Mouse (Mus musculus) embryonic facial prominence, embryonic 11.5 days (tissue): Measurements from ENCODE around the gene Brd7. TPM values are rescaled to one million over a fixed set of nuclear protein-coding genes. Genes with fewer than 3 reads are reported as not detected.

Experiments
- ATAC-seq: fragments of 200-750 bp; cut with Nextera tagmentation; replicated peaks from 2 replicates; pipeline ENCODE4 v1.8.0; 2017; ENCODE audit warnings: low read depth; ENCODE audit not compliant: insufficient number of reproducible peaks, low FRiP score, low TSS enrichment
- DNase-seq: peaks from one replicate; pipeline ENCODE4 v3.0.0-alpha.2; 2015; ENCODE audit warnings: low spot score
- H3K27ac ChIP-seq: fragments of 300-500 bp; sonication (generic); replicated peaks from 2 replicates; pipeline ENCODE4 v1.5.1; 2014; ENCODE audit warnings: mild to moderate bottlenecking, low read depth, low read length, control low read depth
- H3K27me3 ChIP-seq: fragments of 300-500 bp; sonication (generic); 2 replicates; pipeline ENCODE4 v1.6.1; 2014; ENCODE audit warnings: mild to moderate bottlenecking, low read length, moderate library complexity, mixed read lengths; ENCODE audit not compliant: control insufficient read depth, insufficient read depth
- H3K36me3 ChIP-seq: fragments of 300-500 bp; sonication (generic); replicated peaks from 2 replicates; pipeline ENCODE4 v1.6.1; 2014; ENCODE audit warnings: low read depth, mild to moderate bottlenecking, low read length, moderate library complexity, mixed read lengths; ENCODE audit not compliant: control insufficient read depth, insufficient read depth
- H3K4me1 ChIP-seq: fragments of 300-500 bp; sonication (generic); 2 replicates; pipeline ENCODE4 v1.6.1; 2014; ENCODE audit warnings: low read length, mixed read lengths; ENCODE audit not compliant: control insufficient read depth, insufficient read depth
- H3K4me2 ChIP-seq: fragments of 300-500 bp; sonication (generic); 2 replicates; pipeline ENCODE4 v1.6.1; 2014; ENCODE audit warnings: low read depth, mild to moderate bottlenecking, control low read depth, low read length, moderate library complexity
- H3K4me3 ChIP-seq: fragments of 300-500 bp; sonication (generic); 2 replicates; pipeline ENCODE4 v1.5.1; 2014; ENCODE audit warnings: low read depth, low read length, control low read depth
- H3K9ac ChIP-seq: fragments of 300-500 bp; sonication (generic); replicated peaks from 2 replicates; pipeline ENCODE4 v1.6.1; 2014; ENCODE audit warnings: mild to moderate bottlenecking, control low read depth, low read length
- H3K9me3 ChIP-seq: fragments of 300-500 bp; sonication (generic); replicated peaks from 2 replicates; pipeline ENCODE4 v1.6.1; 2016; ENCODE audit warnings: mild to moderate bottlenecking, low read length, inconsistent platforms, mixed read lengths; ENCODE audit not compliant: control insufficient read depth
- WGBS: fragments of 180-500 bp; shearing (Covaris S2); extraction: QIAGEN DNeasy Blood & Tissue Kit; methylation state at CpG from one replicate; pipeline ENCODE4 v1.1.7; 2014; 5-methylcytosine and 5-hydroxymethylcytosine counted together
- polyA plus RNA-seq: library from polyadenylated mRNA; unstranded; fragments of >200 nt; fragmentation: Nextera tagmentation; extraction: Ambion mirVana; gene quantifications from 2 replicates; pipeline ENCODE4 v1.2.1, GENCODE M21; 2014

The Brd7 gene
- 81.2 and 90.7 TPM in 2 replicates for polyA plus RNA-seq

- peak within 1 kb of the TSS; percentile 98 for H3K4me3 ChIP-seq
- ATAC-seq (peak; percentile 83), DNase-seq (peak; percentile 82)
- H3K4me2 ChIP-seq = peak within 1 kb of the TSS; percentile 86
- WGBS = under 1% methylated on average over 74 of the region's 91 CpGs
- peak within 1 kb of the TSS; percentile 84 for H3K27ac ChIP-seq
- no peaks in the 10 kb centered on the region for H3K27me3 ChIP-seq
- peak within 1 kb of the TSS; percentile 96 for H3K9ac ChIP-seq
- no peaks in the 10 kb centered on the region for H3K9me3 ChIP-seq
- H3K4me1 ChIP-seq = no peaks in the 10 kb centered on the region; the same call in 1 of the 2 replicates
- peaks cover 4% of the 10 kb centered on the region for H3K36me3 ChIP-seq
These were observed at the start of gene Brd7 for GRCm38 (mm10) chr8:88361708-88362428. Gene Brd7, minus strand, starts transcription at chr8:88362194.

- ATAC-seq (no peak; the same call in 1 of the 2 replicates), DNase-seq (peak; percentile 21)
- no peaks in the 10 kb centered on the region for H3K9me3 ChIP-seq
- no peaks in the 10 kb centered on the region for H3K36me3 ChIP-seq
- no peak overlapping the region for H3K27ac ChIP-seq
- no peak overlapping the region for H3K9ac ChIP-seq
- no peaks in the 10 kb centered on the region for H3K27me3 ChIP-seq
- no peak overlapping the region for H3K4me2 ChIP-seq
- H3K4me3 ChIP-seq = no peak overlapping the region
- WGBS = 42% methylated on average over 6 of the region's 6 CpGs
- no peaks in the 10 kb centered on the region for H3K4me1 ChIP-seq
These were observed 49.5 kb upstream of the Brd7 start for GRCm38 (mm10) chr8:88411461-88411860.

- DNase-seq (no peak), ATAC-seq (no peak)
- H3K36me3 ChIP-seq = no peaks in the 10 kb centered on the region
- H3K9ac ChIP-seq = no peak overlapping the region
- H3K27me3 ChIP-seq = no peaks in the 10 kb centered on the region
- no peak overlapping the region for H3K4me2 ChIP-seq
- H3K4me1 ChIP-seq = no peaks in the 10 kb centered on the region
- no peak overlapping the region for H3K4me3 ChIP-seq
- WGBS = 60% methylated on average over 11 of the region's 11 CpGs
- no peaks in the 10 kb centered on the region for H3K9me3 ChIP-seq
- no peak overlapping the region for H3K27ac ChIP-seq
These were observed 47.5 kb upstream of the Brd7 start for GRCm38 (mm10) chr8:88409401-88409940.

GRCm38 (mm10) chr8:88407716-88408115 lies 45.7 kb upstream of the Brd7 start:
- Histone ChIP-seq H3K36me3 (no peaks in the 10 kb centered on the region), H3K27me3 (no peaks in the 10 kb centered on the region), H3K9me3 (no peaks in the 10 kb centered on the region), H3K4me1 (no peaks in the 10 kb centered on the region), H3K27ac (no peak overlapping the region), H3K4me2 (no peak overlapping the region), H3K9ac (no peak overlapping the region), H3K4me3 (no peak overlapping the region)
- DNase-seq (no peak), ATAC-seq (no peak)
- WGBS = 97% methylated on average over 6 of the region's 6 CpGs

- DNase-seq (no peak), ATAC-seq (no peak)
- Histone ChIP-seq H3K9ac (no peak overlapping the region), H3K4me2 (no peak overlapping the region), H3K36me3 (no peaks in the 10 kb centered on the region), H3K4me1 (no peaks in the 10 kb centered on the region), H3K27ac (no peak overlapping the region), H3K4me3 (no peak overlapping the region), H3K9me3 (no peaks in the 10 kb centered on the region), H3K27me3 (no peaks in the 10 kb centered on the region)
- 80% methylated on average over 4 of the region's 4 CpGs for WGBS
These were observed 36.1 kb upstream of the Brd7 start for GRCm38 (mm10) chr8:88398060-88398459.

GRCm38 (mm10) chr8:88393298-88393697 lies 31.3 kb upstream of the Brd7 start:
- Histone ChIP-seq H3K4me2 (no peak overlapping the region), H3K9me3 (no peaks in the 10 kb centered on the region), H3K36me3 (no peaks in the 10 kb centered on the region), H3K27me3 (no peaks in the 10 kb centered on the region), H3K9ac (no peak overlapping the region), H3K4me1 (no peaks in the 10 kb centered on the region), H3K4me3 (no peak overlapping the region), H3K27ac (no peak overlapping the region)
- WGBS = 93% methylated on average over 3 of the region's 3 CpGs
- DNase-seq = no peak
- ATAC-seq = no peak

GRCm38 (mm10) chr8:88390749-88391148 lies 28.8 kb upstream of the Brd7 start:
- no peaks in the 10 kb centered on the region for H3K9me3 ChIP-seq
- no peak overlapping the region for H3K4me2 ChIP-seq
- H3K4me3 ChIP-seq = no peak overlapping the region
- no peak overlapping the region for H3K9ac ChIP-seq
- H3K4me1 ChIP-seq = no peaks in the 10 kb centered on the region
- no peaks in the 10 kb centered on the region for H3K27me3 ChIP-seq
- no peak overlapping the region for H3K27ac ChIP-seq
- ATAC-seq (no peak), DNase-seq (peak; percentile 26)
- no peaks in the 10 kb centered on the region for H3K36me3 ChIP-seq
- 92% methylated on average over 1 of the region's 1 CpGs for WGBS

- Histone ChIP-seq H3K9me3 (no peaks in the 10 kb centered on the region), H3K27me3 (no peaks in the 10 kb centered on the region), H3K4me1 (no peaks in the 10 kb centered on the region), H3K4me2 (no peak overlapping the region), H3K27ac (no peak overlapping the region), H3K4me3 (no peak overlapping the region), H3K36me3 (no peaks in the 10 kb centered on the region), H3K9ac (no peak overlapping the region)
- ATAC-seq (no peak), DNase-seq (no peak)
- 75% methylated on average over 7 of the region's 7 CpGs for WGBS
These were observed 26.8 kb upstream of the Brd7 start for GRCm38 (mm10) chr8:88388691-88389239.
